Mouse (Mus musculus) kidney, postnatal 0 days (tissue): Measurements from ENCODE around the gene Oas1d. TPM values are rescaled to one million over a fixed set of nuclear protein-coding genes. Genes with fewer than 3 reads are reported as not detected.
"Not testable (repeated sequence)": the region's sequence is repeated elsewhere in the genome, so short reads cannot be mapped to it uniquely, and the experiment has no call there.

Experiments
- ATAC-seq: fragments of 200-750 bp; cut with Nextera tagmentation; replicated peaks from 2 replicates; pipeline ENCODE4 v1.8.0; 2017; ENCODE audit warnings: low read depth, moderate number of reproducible peaks, moderate TSS enrichment, moderate library complexity; ENCODE audit not compliant: low FRiP score
- DNase-seq: peaks from one replicate; pipeline ENCODE4 v3.0.0-alpha.2; 2016; ENCODE audit warnings: low spot score
- H3K27ac ChIP-seq: fragments of 300-500 bp; sonication (generic); 2 replicates; pipeline ENCODE4 v1.5.1; 2014; ENCODE audit warnings: mild to moderate bottlenecking
- H3K27me3 ChIP-seq: fragments of 300-500 bp; sonication (generic); 2 replicates; pipeline ENCODE4 v1.6.1; 2014; ENCODE audit warnings: low read length, mixed read lengths; ENCODE audit not compliant: insufficient read depth
- H3K36me3 ChIP-seq: fragments of 300-500 bp; sonication (generic); 2 replicates; pipeline ENCODE4 v1.6.1; 2014; ENCODE audit warnings: low read length, mixed read lengths; ENCODE audit not compliant: insufficient read depth
- H3K4me1 ChIP-seq: fragments of 300-500 bp; sonication (generic); replicated peaks from 2 replicates; pipeline ENCODE4 v1.6.1; 2014; ENCODE audit warnings: antibody characterized with exemption, low read length, mixed read lengths; ENCODE audit not compliant: insufficient read depth
- H3K4me2 ChIP-seq: fragments of 300-500 bp; sonication (generic); 2 replicates; pipeline ENCODE4 v1.6.1; 2014; ENCODE audit warnings: mild to moderate bottlenecking, low read length, moderate library complexity, mixed read lengths
- H3K4me3 ChIP-seq: fragments of 300-500 bp; sonication (generic); replicated peaks from 2 replicates; pipeline ENCODE4 v1.5.1; 2014; ENCODE audit warnings: low read depth, low read length
- H3K9ac ChIP-seq: fragments of 300-500 bp; sonication (generic); 2 replicates; pipeline ENCODE4 v1.6.1; 2014; ENCODE audit warnings: low read depth, low read length
- H3K9me3 ChIP-seq: fragments of 300-500 bp; sonication (generic); replicated peaks from 2 replicates; pipeline ENCODE4 v1.6.1; 2016; ENCODE audit warnings: low read length, inconsistent platforms, mixed read lengths
- CTCF ChIP-seq: IDR thresholded peaks from 2 replicates; pipeline ENCODE4 v1.5.1; 2016; ENCODE audit warnings: antibody characterized with exemption, low read depth, mild to moderate bottlenecking, moderate library complexity
- WGBS: fragments of 180-500 bp; shearing (Covaris S2); extraction: QIAGEN DNeasy Blood & Tissue Kit; methylation state at CpG from one replicate; pipeline ENCODE4 v1.1.7; 2014; 5-methylcytosine and 5-hydroxymethylcytosine counted together
- polyA plus RNA-seq: library from polyadenylated mRNA; unstranded; fragments of >200 nt; fragmentation: Nextera tagmentation; extraction: Ambion mirVana; gene quantifications from 2 replicates; pipeline ENCODE4 v1.2.1, GENCODE M21; 2015

The Oas1d gene
- polyA plus RNA-seq = not detected in 2 replicates

DNA sequence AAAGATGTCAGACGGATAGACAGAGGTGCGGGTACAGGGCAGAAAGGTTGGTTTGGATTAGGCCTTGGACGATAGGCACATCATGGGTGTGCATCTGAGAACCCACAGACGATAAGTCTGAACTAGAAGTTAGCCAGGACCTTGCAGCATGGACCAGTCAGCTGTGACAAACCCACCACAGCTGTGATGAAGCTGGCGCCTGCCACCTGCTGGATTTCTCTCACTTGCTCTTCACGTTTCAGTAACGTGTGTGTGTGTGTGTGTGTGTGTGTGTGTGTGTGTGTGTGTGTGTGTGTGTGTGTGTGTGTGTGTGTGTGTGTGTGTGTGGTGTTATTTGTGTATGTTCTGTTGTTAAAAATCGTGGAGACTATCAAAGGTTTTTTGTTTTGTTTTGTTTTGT lies at the start of gene Oas1d:
Gene Oas1d (plus strand): TSS at position 333 of the 400 bp plus-strand sequence.
- not testable (repeated sequence) for H3K9ac ChIP-seq, H3K4me3 ChIP-seq, H3K36me3 ChIP-seq, ATAC-seq, H3K9me3 ChIP-seq, H3K4me1 ChIP-seq, H3K4me2 ChIP-seq, H3K27me3 ChIP-seq, H3K27ac ChIP-seq
- DNase-seq = peak; percentile 41
- peak; percentile 53 for TF ChIP-seq CTCF
- 37% methylated on average over 8 of the region's 8 CpGs for WGBS

DNA sequence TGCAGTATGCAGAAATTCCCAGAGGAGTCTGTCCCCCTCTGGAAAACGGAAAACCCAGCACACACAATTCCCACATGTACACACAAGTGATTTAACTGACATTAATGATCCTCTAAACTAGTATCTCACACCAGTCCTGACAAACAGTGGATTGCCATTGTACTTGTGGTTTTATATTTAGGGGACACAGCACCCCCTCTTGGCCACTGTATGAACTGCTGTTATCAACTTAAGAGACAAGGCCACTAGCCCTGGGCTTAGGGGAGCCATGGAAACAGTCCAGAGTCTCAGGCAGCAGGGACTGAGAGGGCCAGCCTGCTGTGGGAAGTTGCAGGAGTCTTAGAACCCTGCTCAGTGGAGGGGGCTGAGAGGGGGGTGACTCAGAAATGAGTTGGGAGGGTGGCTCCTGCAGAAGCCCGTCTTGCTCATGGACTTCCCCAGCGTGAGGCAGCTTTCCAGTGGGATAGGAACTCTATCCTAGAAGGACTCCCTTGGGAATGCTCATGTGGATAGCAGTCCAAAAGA lies 48.9 kb upstream of the Oas1d start:
- Histone ChIP-seq H3K27me3 (no peaks in the 10 kb centered on the region), H3K4me2 (no peak overlapping the region), H3K9me3 (no peaks in the 10 kb centered on the region), H3K27ac (no peak overlapping the region), H3K4me1 (no peaks in the 10 kb centered on the region), H3K4me3 (no peak overlapping the region), H3K9ac (no peak overlapping the region), H3K36me3 (no peaks in the 10 kb centered on the region)
- peak; percentile 49 for TF ChIP-seq CTCF
- no peak for ATAC-seq
- DNase-seq = peak; percentile 9
- 75% methylated on average over 3 of the region's 3 CpGs for WGBS

DNA sequence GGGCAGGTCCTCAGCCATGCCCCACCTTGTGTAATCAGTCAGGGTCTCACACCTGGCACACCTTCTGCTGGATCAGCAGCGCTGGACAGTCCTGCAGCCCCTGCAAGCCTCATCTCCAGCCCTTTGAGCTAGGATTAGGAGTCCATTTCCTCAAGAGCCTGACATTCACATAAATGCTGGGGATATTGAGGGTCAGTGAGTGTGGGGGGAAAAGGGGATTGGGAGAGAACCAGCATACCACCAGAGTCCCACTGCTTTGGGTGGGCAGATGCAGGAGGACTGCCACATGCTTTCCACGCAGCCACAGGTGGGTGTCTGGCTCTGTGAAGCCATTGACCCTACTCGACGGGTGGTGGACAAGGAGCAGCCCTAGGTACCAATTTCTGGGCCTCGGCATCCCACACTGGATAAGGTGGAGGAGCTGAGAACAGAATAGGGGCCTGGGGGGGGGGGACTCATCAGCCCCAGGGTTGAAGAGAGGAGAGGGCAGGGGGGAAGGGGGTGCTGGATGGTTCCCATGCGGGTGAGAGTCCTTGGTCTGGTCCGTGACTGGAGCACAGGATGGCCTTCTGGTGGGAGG lies 44.8 kb upstream of the Oas1d start:
- no peaks in the 10 kb centered on the region for H3K9me3 ChIP-seq
- WGBS = 83% methylated on average over 7 of the region's 7 CpGs
- TF ChIP-seq CTCF = no peak
- H3K4me3 ChIP-seq = no peak overlapping the region
- no peak for DNase-seq
- no peak overlapping the region for H3K27ac ChIP-seq
- H3K36me3 ChIP-seq = no peaks in the 10 kb centered on the region
- no peaks in the 10 kb centered on the region for H3K4me1 ChIP-seq
- no peaks in the 10 kb centered on the region for H3K27me3 ChIP-seq
- ATAC-seq = no peak
- H3K4me2 ChIP-seq = no peak overlapping the region
- no peak overlapping the region for H3K9ac ChIP-seq

- 62% methylated on average over 3 of the region's 3 CpGs for WGBS
- H3K4me2 ChIP-seq = no peak overlapping the region
- no peak overlapping the region for H3K4me3 ChIP-seq
- H3K36me3 ChIP-seq = no peaks in the 10 kb centered on the region
- H3K9ac ChIP-seq = no peak overlapping the region
- DNase-seq = no peak
- H3K27ac ChIP-seq = no peak overlapping the region
- no peak for TF ChIP-seq CTCF
- H3K27me3 ChIP-seq = no peaks in the 10 kb centered on the region
- no peaks in the 10 kb centered on the region for H3K9me3 ChIP-seq
- no peaks in the 10 kb centered on the region for H3K4me1 ChIP-seq
- ATAC-seq = no peak
Measured at GRCm38 (mm10) chr5:120870081-120870480, 44.3 kb upstream of the Oas1d start.

- no peak for TF ChIP-seq CTCF
- Histone ChIP-seq H3K4me1 (no peaks in the 10 kb centered on the region), H3K27ac (no peak overlapping the region), H3K36me3 (no peaks in the 10 kb centered on the region), H3K27me3 (no peaks in the 10 kb centered on the region), H3K4me3 (no peak overlapping the region), H3K9me3 (no peaks in the 10 kb centered on the region), H3K4me2 (no peak overlapping the region), H3K9ac (no peak overlapping the region)
- peak; percentile 40 for DNase-seq
- 37% methylated on average over 7 of the region's 7 CpGs for WGBS
- peak; percentile 36; the same call in 1 of the 2 replicates for ATAC-seq
Measured at GRCm38 (mm10) chr5:120870782-120871181, 43.6 kb upstream of the Oas1d start.

- ATAC-seq (no peak), DNase-seq (no peak)
- Histone ChIP-seq H3K4me3 (no peak overlapping the region), H3K4me1 (no peaks in the 10 kb centered on the region), H3K36me3 (no peaks in the 10 kb centered on the region), H3K9me3 (no peaks in the 10 kb centered on the region), H3K27ac (no peak overlapping the region), H3K27me3 (no peaks in the 10 kb centered on the region), H3K4me2 (no peak overlapping the region), H3K9ac (no peak overlapping the region)
- WGBS = 29% methylated on average over 2 of the region's 2 CpGs
- TF ChIP-seq CTCF = no peak
Measured at GRCm38 (mm10) chr5:120871469-120871868, 42.9 kb upstream of the Oas1d start.

GRCm38 (mm10) chr5:120876839-120877238 lies 37.5 kb upstream of the Oas1d start:
- H3K4me1 ChIP-seq, H3K4me3 ChIP-seq, H3K9me3 ChIP-seq, H3K4me2 ChIP-seq, H3K36me3 ChIP-seq, H3K27me3 ChIP-seq, H3K27ac ChIP-seq, H3K9ac ChIP-seq, ATAC-seq, DNase-seq: not testable (repeated sequence)
- WGBS = 53% methylated on average over 2 of the region's 3 CpGs

- not testable (repeated sequence) for ATAC-seq
Measured at GRCm38 (mm10) chr5:120877407-120877806, 36.9 kb upstream of the Oas1d start.

DNA sequence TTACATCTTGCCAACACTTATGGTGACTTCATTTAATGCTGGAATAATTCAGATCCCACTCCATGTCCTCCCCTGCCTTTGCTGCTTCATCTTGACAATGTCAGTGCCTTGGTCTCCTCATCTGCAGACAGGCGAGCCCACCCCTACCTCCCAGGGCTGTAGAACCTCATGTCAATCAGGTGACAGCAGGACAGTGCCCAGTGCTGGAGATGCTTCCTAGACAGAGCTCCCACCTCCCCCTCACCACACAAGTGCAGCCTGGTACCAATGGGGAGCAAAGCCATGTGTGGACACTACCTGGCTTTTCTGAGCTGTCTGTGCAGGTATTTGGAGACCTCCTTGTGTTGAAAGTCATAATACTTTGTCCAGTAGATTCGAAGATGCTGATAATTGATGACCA lies 35.5 kb upstream of the Oas1d start:
- H3K4me1 ChIP-seq, H3K4me3 ChIP-seq, H3K27ac ChIP-seq, H3K4me2 ChIP-seq, H3K27me3 ChIP-seq, DNase-seq, ATAC-seq, H3K9ac ChIP-seq, H3K36me3 ChIP-seq, H3K9me3 ChIP-seq: not testable (repeated sequence)
- 61% methylated on average over 2 of the region's 2 CpGs for WGBS

More at GRCm38 (mm10) chr5:120877407-120877806, 36.9 kb upstream of the Oas1d start:
- WGBS = 62% methylated on average over 2 of the region's 2 CpGs
- H3K36me3 ChIP-seq, H3K27ac ChIP-seq, DNase-seq, H3K9ac ChIP-seq, H3K27me3 ChIP-seq, H3K4me3 ChIP-seq, H3K4me1 ChIP-seq, H3K9me3 ChIP-seq, H3K4me2 ChIP-seq: not testable (repeated sequence)
